Mouse (Mus musculus): ENCODE data around the gene Abhd11. TPM values are rescaled to one million over a fixed set of nuclear protein-coding genes. Genes with fewer than 3 reads are reported as not detected.
"Not testable (repeated sequence)": the region's sequence is repeated elsewhere in the genome, so short reads cannot be mapped to it uniquely, and the experiment has no call there.

Abhd11 gene
- polyA plus RNA-seq (2016; fragmentation: Nextera tagmentation; extraction: Ambion mirVana), result 39.4 and 39.8 TPM in 2 replicates

- 0 out of 2 replicates have a peak, but pooled peaks cover 4% of the 10 kb centered on the region for H3K36me3 ChIP-seq
- under 1% methylated on average over 52 of the region's 52 CpGs for WGBS
- peak; percentile 99 for DNase-seq (ENCODE audit: low spot score)
- peaks cover 48% of the 10 kb centered on the region for H3K4me1 ChIP-seq
- H3K27me3 ChIP-seq (ENCODE audit: low read depth, poor library complexity, severe bottlenecking), result peaks cover 30% of the 10 kb centered on the region
- H3K4me3 ChIP-seq, result peak within 1 kb of the TSS; percentile 70
- peak within 1 kb of the TSS; percentile 90 for H3K27ac ChIP-seq (replicated peaks)
- H3K9me3 ChIP-seq (replicated peaks), result no peaks in the 10 kb centered on the region
Observed at GRCm38 (mm10) chr5:135008671-135009589, at the start of gene Abhd11. Gene Abhd11, plus strand, starts transcription at chr5:135009152.

DNA sequence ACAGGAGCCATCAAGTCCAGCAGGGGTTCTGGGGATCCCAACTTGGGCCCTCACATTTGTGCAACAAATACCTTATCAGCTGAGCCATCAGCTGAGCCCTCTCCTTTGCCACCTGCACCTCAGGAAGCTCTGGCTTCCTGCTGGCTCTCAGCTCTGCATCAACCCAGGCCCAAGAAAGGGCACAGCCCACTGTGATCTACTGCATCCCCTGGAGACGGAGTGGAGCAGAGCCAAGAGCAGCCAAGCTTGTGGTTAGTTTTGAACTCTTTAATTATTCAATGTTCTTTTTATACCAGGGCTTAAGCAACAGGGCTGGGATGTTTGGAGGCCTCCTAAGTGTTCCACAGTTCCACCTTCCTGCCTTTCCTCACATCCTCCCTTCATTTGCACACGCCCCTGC, 48.5 kb upstream of the Abhd11 start:
- H3K4me1 ChIP-seq, result peaks cover 11% of the 10 kb centered on the region
- H3K27ac ChIP-seq (replicated peaks), result no peak overlapping the region
- WGBS, result 73% methylated on average over 2 of the region's 2 CpGs
- no peaks in the 10 kb centered on the region for H3K36me3 ChIP-seq
- no peak for DNase-seq (ENCODE audit: low spot score)
- H3K27me3 ChIP-seq (ENCODE audit: low read depth, poor library complexity, severe bottlenecking), result no peaks in the 10 kb centered on the region
- no peak overlapping the region for H3K4me3 ChIP-seq
- no peaks in the 10 kb centered on the region for H3K9me3 ChIP-seq (replicated peaks)

DNA sequence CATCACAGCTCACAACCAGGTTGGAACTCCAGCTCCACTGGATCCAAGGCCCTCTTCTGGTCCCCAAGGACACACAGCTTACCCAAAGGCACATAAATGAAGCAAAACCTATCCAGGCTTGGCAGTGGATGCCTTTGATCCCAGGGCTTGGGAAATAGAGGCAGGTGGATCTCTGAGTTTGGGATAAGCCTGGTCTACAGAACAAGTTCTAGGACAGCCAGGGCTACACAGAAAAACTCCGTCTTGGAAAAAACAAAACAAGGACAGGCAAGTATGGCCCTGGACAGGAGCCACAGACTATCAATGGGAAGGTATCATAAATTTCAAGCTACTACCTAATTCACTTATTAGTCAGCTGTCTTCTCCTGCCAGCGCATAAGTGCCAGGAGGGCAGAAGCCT, 47.4 kb upstream of the Abhd11 start:
- Histone ChIP-seq H3K27ac (replicated peaks) (no peak overlapping the region), H3K27me3 (ENCODE audit: low read depth, poor library complexity, severe bottlenecking) (peaks cover 3% of the 10 kb centered on the region), H3K4me3 (no peak overlapping the region), H3K9me3 (replicated peaks) (no peaks in the 10 kb centered on the region), H3K36me3 (no peaks in the 10 kb centered on the region), H3K4me1 (peaks cover 20% of the 10 kb centered on the region)
- DNase-seq (ENCODE audit: low spot score), result no peak
- WGBS, result 90% methylated on average over 2 of the region's 2 CpGs

DNA sequence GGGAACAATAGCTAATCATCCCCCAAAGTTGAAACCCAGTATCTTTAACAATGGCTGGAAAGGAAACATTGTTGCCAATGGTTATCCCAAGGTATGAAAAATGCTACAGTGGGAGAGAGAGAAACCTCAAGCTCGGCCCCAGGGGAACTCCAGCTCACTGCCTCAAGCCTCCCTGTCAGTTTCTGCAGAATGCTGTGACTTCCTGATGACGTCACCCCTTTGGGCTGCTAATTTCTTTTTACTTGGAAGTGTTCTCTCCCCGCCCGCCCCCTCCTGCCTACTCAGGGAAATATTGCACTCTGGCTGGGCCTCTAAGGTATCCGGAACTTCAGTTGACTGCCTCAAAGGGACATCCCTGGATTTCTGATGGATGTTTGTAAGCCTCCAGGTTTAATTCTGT, 45.4 kb upstream of the Abhd11 start:
- no peak for DNase-seq (ENCODE audit: low spot score)
- Histone ChIP-seq H3K9me3 (replicated peaks) (no peaks in the 10 kb centered on the region), H3K27ac (replicated peaks) (no peak overlapping the region), H3K4me3 (no peak overlapping the region), H3K27me3 (ENCODE audit: low read depth, poor library complexity, severe bottlenecking) (peaks cover 17% of the 10 kb centered on the region), H3K4me1 (peaks cover 16% of the 10 kb centered on the region), H3K36me3 (no peaks in the 10 kb centered on the region)
- WGBS, result 59% methylated on average over 5 of the region's 5 CpGs

- H3K27me3 ChIP-seq (ENCODE audit: low read depth, poor library complexity, severe bottlenecking), result peaks cover 17% of the 10 kb centered on the region
- H3K36me3 ChIP-seq; H3K27ac ChIP-seq (replicated peaks); DNase-seq (ENCODE audit: low spot score); H3K9me3 ChIP-seq (replicated peaks); H3K4me3 ChIP-seq: not testable (repeated sequence)
- peaks cover 16% of the 10 kb centered on the region for H3K4me1 ChIP-seq
Observed at GRCm38 (mm10) chr5:134964655-134965054, 44.3 kb upstream of the Abhd11 start.

DNA sequence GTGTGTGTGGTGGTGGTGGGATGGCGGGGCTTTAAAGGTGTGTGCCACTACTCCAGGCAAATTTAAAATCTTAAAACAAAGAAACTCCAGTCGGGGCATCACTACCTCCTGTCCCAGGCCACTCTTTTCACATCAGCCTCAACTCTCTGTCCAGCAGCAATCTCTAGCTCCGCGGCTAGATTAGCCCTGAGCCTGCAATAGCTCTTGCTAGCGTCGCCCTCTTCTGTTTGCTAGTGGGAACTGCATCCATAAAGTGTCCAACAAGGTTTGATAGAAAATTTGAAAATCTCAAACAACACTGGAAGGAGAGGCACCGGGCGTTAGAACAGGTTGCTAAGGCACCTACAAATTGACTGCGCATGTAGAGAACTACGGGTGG, 43.5 kb upstream of the Abhd11 start:
- Histone ChIP-seq H3K27ac (replicated peaks) (no peak overlapping the region), H3K4me1 (peaks cover 16% of the 10 kb centered on the region), H3K9me3 (replicated peaks) (no peaks in the 10 kb centered on the region), H3K4me3 (peak overlapping the region; percentile 40), H3K36me3 (no peaks in the 10 kb centered on the region), H3K27me3 (ENCODE audit: low read depth, poor library complexity, severe bottlenecking) (peaks cover 17% of the 10 kb centered on the region)
- 6% methylated on average over 10 of the region's 10 CpGs for WGBS
- DNase-seq (ENCODE audit: low spot score), result peak; percentile 64

- H3K36me3 ChIP-seq, result no peaks in the 10 kb centered on the region
- H3K27me3 ChIP-seq (ENCODE audit: low read depth, poor library complexity, severe bottlenecking), result peaks cover 17% of the 10 kb centered on the region
- no peak overlapping the region for H3K27ac ChIP-seq (replicated peaks)
- no peaks in the 10 kb centered on the region for H3K9me3 ChIP-seq (replicated peaks)
- H3K4me1 ChIP-seq, result peaks cover 16% of the 10 kb centered on the region
- peak; percentile 43 for DNase-seq (ENCODE audit: low spot score)
- peak overlapping the region; percentile 40 for H3K4me3 ChIP-seq
- 3% methylated on average over 33 of the region's 33 CpGs for WGBS
Observed at GRCm38 (mm10) chr5:134965852-134966821, 42.8 kb upstream of the Abhd11 start.

- DNase-seq (ENCODE audit: low spot score), result no peak
- H3K9me3 ChIP-seq (replicated peaks), result no peaks in the 10 kb centered on the region
- H3K36me3 ChIP-seq, result no peaks in the 10 kb centered on the region
- peaks cover 17% of the 10 kb centered on the region for H3K27me3 ChIP-seq (ENCODE audit: low read depth, poor library complexity, severe bottlenecking)
- H3K27ac ChIP-seq (replicated peaks), result no peak overlapping the region
- H3K4me3 ChIP-seq, result no peak overlapping the region
- peaks cover 16% of the 10 kb centered on the region for H3K4me1 ChIP-seq
- 77% methylated on average over 20 of the region's 20 CpGs for WGBS
Observed at GRCm38 (mm10) chr5:134967164-134967944, 41.6 kb upstream of the Abhd11 start.

GRCm38 (mm10) chr5:134970671-134971070, 38.3 kb upstream of the Abhd11 start:
- 88% methylated on average over 8 of the region's 8 CpGs for WGBS
- peaks cover 17% of the 10 kb centered on the region for H3K27me3 ChIP-seq (ENCODE audit: low read depth, poor library complexity, severe bottlenecking)
- DNase-seq (ENCODE audit: low spot score), result no peak
- no peaks in the 10 kb centered on the region for H3K9me3 ChIP-seq (replicated peaks)
- H3K27ac ChIP-seq (replicated peaks), result no peak overlapping the region
- H3K4me3 ChIP-seq, result no peak overlapping the region
- no peaks in the 10 kb centered on the region for H3K36me3 ChIP-seq
- H3K4me1 ChIP-seq, result peaks cover 13% of the 10 kb centered on the region

DNA sequence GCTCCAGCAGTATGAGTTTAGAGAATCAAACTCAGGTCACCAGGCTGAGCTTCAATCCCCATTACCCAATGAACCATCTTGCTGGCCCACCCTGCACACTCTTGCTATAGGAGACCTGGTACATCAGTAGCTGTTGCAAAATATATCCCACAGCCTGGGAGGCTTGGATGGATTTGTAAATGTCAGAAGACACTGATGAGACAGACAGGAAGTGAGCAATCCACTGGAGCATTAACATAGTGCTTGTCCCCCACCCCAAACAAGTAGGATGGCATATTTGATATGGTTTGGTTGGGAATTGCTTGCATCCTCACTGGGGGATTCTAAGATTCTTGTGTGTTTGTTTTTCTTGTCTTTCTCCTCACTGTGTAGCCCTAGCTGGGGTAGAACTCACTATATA, 35.9 kb upstream of the Abhd11 start:
- Histone ChIP-seq H3K4me3 (no peak overlapping the region), H3K27me3 (ENCODE audit: low read depth, poor library complexity, severe bottlenecking) (no peaks in the 10 kb centered on the region; the same call in 1 of the 2 replicates), H3K27ac (replicated peaks) (no peak overlapping the region), H3K36me3 (no peaks in the 10 kb centered on the region), H3K9me3 (replicated peaks) (no peaks in the 10 kb centered on the region), H3K4me1 (no peaks in the 10 kb centered on the region)
- DNase-seq (ENCODE audit: low spot score), result no peak

GRCm38 (mm10) chr5:134973526-134973925, 35.4 kb upstream of the Abhd11 start:
- Histone ChIP-seq H3K4me3 (no peak overlapping the region), H3K36me3 (no peaks in the 10 kb centered on the region), H3K27me3 (ENCODE audit: low read depth, poor library complexity, severe bottlenecking) (no peaks in the 10 kb centered on the region; the same call in 1 of the 2 replicates), H3K9me3 (replicated peaks) (no peaks in the 10 kb centered on the region), H3K4me1 (no peaks in the 10 kb centered on the region), H3K27ac (replicated peaks) (no peak overlapping the region)
- no peak for DNase-seq (ENCODE audit: low spot score)
- 93% methylated on average over 7 of the region's 7 CpGs for WGBS

GRCm38 (mm10) chr5:134974294-134974693, 34.7 kb upstream of the Abhd11 start:
- Histone ChIP-seq H3K9me3 (replicated peaks) (no peaks in the 10 kb centered on the region), H3K4me3 (no peak overlapping the region), H3K27me3 (ENCODE audit: low read depth, poor library complexity, severe bottlenecking) (no peaks in the 10 kb centered on the region; the same call in 1 of the 2 replicates), H3K27ac (replicated peaks) (no peak overlapping the region), H3K36me3 (no peaks in the 10 kb centered on the region), H3K4me1 (no peaks in the 10 kb centered on the region)
- DNase-seq (ENCODE audit: low spot score), result no peak
- 64% methylated on average over 7 of the region's 7 CpGs for WGBS

All from midbrain, embryonic 10.5 days (tissue).